Mouse (Mus musculus): ENCODE results near the gene Fam20a.

DNA sequence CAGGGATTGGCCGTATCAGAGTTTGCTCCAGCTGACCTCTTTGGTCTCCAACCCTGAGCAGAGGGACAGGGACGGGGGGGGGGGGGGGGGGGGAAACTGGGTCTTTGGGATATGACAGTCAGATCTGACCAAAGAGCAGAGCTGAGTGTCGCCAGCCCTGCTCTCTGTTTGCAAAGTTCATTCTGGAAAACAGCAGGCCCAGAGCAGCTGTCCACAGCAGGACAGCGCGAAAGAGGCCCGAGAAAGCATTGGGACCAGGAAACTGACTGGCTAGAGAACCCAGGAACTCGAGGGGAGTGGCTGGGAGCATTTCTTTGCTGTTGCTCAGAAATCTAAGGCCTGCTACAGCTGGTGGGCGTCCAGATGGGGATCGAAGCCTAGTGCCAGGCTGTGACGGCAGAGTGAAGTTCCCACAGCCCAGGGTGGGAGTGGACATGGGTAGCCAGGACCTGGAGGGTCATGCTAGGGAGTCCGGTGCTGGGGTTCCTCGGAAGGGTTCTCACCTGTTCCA lies 1.2 kb downstream of the Fam20a start:
- TF ChIP-seq CTCF (IDR thresholded peaks at IDR 0.05; ENCODE audit: insufficient read depth, low read depth, low read length) = no peak
- no peak for TF ChIP-seq POLR2A (IDR thresholded peaks at IDR 0.05; ENCODE audit: insufficient read depth, low read depth, low read length)

Data from olfactory bulb, adult 2 months (tissue).